Mouse (Mus musculus): ENCODE results near the gene Gm21828. TPM values are rescaled to one million over a fixed set of nuclear protein-coding genes. Genes with fewer than 3 reads are reported as not detected.
"Not testable (repeated sequence)": the region's sequence is repeated elsewhere in the genome, so short reads cannot be mapped to it uniquely, and the experiment has no call there.

Gene Gm21828
- polyA plus RNA-seq (2015; fragmentation: Nextera tagmentation; extraction: Ambion mirVana), result not detected in 2 replicates

- not testable (repeated sequence) for H3K4me3 ChIP-seq (replicated peaks; ENCODE audit: low read depth, low read length); H3K27me3 ChIP-seq (ENCODE audit: insufficient read depth, low read length); H3K9ac ChIP-seq (ENCODE audit: low read depth, low read length); H3K4me1 ChIP-seq (replicated peaks; ENCODE audit: insufficient read depth, low read length); H3K9me3 ChIP-seq (replicated peaks; ENCODE audit: low read length); H3K36me3 ChIP-seq (ENCODE audit: insufficient read depth, low read length); H3K27ac ChIP-seq; DNase-seq (ENCODE audit: low spot score); H3K4me2 ChIP-seq (ENCODE audit: low read length); ATAC-seq (replicated peaks; ENCODE audit: low FRiP score, low read depth)
- no CpG with 5 or more reads among the region's 3 CpGs for WGBS
Observed at GRCm38 (mm10) chrY:13223828-13224227, at the start of gene Gm21828. Gm21828 (minus strand) TSS chrY:13223928.

- H3K27ac ChIP-seq; H3K9me3 ChIP-seq (replicated peaks; ENCODE audit: low read length); ATAC-seq (replicated peaks; ENCODE audit: low FRiP score, low read depth); H3K4me2 ChIP-seq (ENCODE audit: low read length); DNase-seq (ENCODE audit: low spot score); H3K27me3 ChIP-seq (ENCODE audit: insufficient read depth, low read length); H3K4me1 ChIP-seq (replicated peaks; ENCODE audit: insufficient read depth, low read length); H3K4me3 ChIP-seq (replicated peaks; ENCODE audit: low read depth, low read length); H3K36me3 ChIP-seq (ENCODE audit: insufficient read depth, low read length); H3K9ac ChIP-seq (ENCODE audit: low read depth, low read length): not testable (repeated sequence)
Observed at GRCm38 (mm10) chrY:13252091-13252490, 28.4 kb upstream of the Gm21828 start, which contains the start of the genes Gm21440 and Gm21454. Gm21440 (plus strand) TSS chrY:13252391. Gm21454 (plus strand) TSS chrY:13252442.

Other genes with a start within 250 kb of the Gm21828 start
- gene Gm20807, start 181.0 kb downstream of the Gm21828 start, polyA plus RNA-seq (2015; fragmentation: Nextera tagmentation; extraction: Ambion mirVana), result not detected in 2 replicates
- gene Gm21891, start 90.4 kb downstream of the Gm21828 start, polyA plus RNA-seq (2015; fragmentation: Nextera tagmentation; extraction: Ambion mirVana), result not detected in 2 replicates
- not detected in 2 replicates for gene Gm21425, start 62.0 kb downstream of the Gm21828 start, polyA plus RNA-seq (2015; fragmentation: Nextera tagmentation; extraction: Ambion mirVana)
- gene Gm21440, start 28.5 kb upstream of the Gm21828 start, polyA plus RNA-seq (2015; fragmentation: Nextera tagmentation; extraction: Ambion mirVana), result not detected in 2 replicates
- not detected in 2 replicates for gene Gm21454, start 28.5 kb upstream of the Gm21828 start, polyA plus RNA-seq (2015; fragmentation: Nextera tagmentation; extraction: Ambion mirVana)
- not detected in 2 replicates for gene Gm21725, start 125.1 kb upstream of the Gm21828 start, polyA plus RNA-seq (2015; fragmentation: Nextera tagmentation; extraction: Ambion mirVana)
- not detected in 2 replicates for gene Gm21866, start 241.7 kb upstream of the Gm21828 start, polyA plus RNA-seq (2015; fragmentation: Nextera tagmentation; extraction: Ambion mirVana)